Mouse (Mus musculus): ENCODE results near the gene Fhl2.

Gene Fhl2

GRCm38 (mm10) chr1:43196661-43197241, at the start of gene Fhl2:
Gene Fhl2 (minus strand): TSS chr1:43196984.
- DNase-seq (ENCODE audit: low read depth, low spot score): no peak

GRCm38 (mm10) chr1:43245014-43245413, 48.2 kb upstream of the Fhl2 start:
- DNase-seq (ENCODE audit: low read depth, low spot score): no peak

GRCm38 (mm10) chr1:43241208-43241607, 44.4 kb upstream of the Fhl2 start:
- no peak for DNase-seq (ENCODE audit: low read depth, low spot score)

GRCm38 (mm10) chr1:43239796-43240313, 43.1 kb upstream of the Fhl2 start:
- no peak for DNase-seq (ENCODE audit: low read depth, low spot score)

GRCm38 (mm10) chr1:43238471-43238870, 41.7 kb upstream of the Fhl2 start:
- no peak for DNase-seq (ENCODE audit: low read depth, low spot score)

- DNase-seq (ENCODE audit: low read depth, low spot score): no peak
Measured at GRCm38 (mm10) chr1:43237360-43238235, 40.8 kb upstream of the Fhl2 start.

GRCm38 (mm10) chr1:43225531-43226151, 28.9 kb upstream of the Fhl2 start:
- DNase-seq (ENCODE audit: low read depth, low spot score): no peak

GRCm38 (mm10) chr1:43224943-43225342, 28.2 kb upstream of the Fhl2 start:
- DNase-seq (ENCODE audit: low read depth, low spot score): no peak

- no peak for DNase-seq (ENCODE audit: low read depth, low spot score)
Measured at GRCm38 (mm10) chr1:43224171-43224570, 27.4 kb upstream of the Fhl2 start.

GRCm38 (mm10) chr1:43223097-43223496, 26.3 kb upstream of the Fhl2 start:
- no peak for DNase-seq (ENCODE audit: low read depth, low spot score)

GRCm38 (mm10) chr1:43218016-43218680, 21.4 kb upstream of the Fhl2 start:
- DNase-seq (ENCODE audit: low read depth, low spot score): peak; percentile 72

GRCm38 (mm10) chr1:43215601-43216000, 18.8 kb upstream of the Fhl2 start:
- DNase-seq (ENCODE audit: low read depth, low spot score): no peak

GRCm38 (mm10) chr1:43211274-43211673, 14.5 kb upstream of the Fhl2 start:
- DNase-seq (ENCODE audit: low read depth, low spot score): no peak

- peak; percentile 46 for DNase-seq (ENCODE audit: low read depth, low spot score)
Measured at GRCm38 (mm10) chr1:43210285-43210684, 13.5 kb upstream of the Fhl2 start.

GRCm38 (mm10) chr1:43207147-43207546, 10.4 kb upstream of the Fhl2 start:
- DNase-seq (ENCODE audit: low read depth, low spot score): no peak

GRCm38 (mm10) chr1:43203282-43203681, 6.5 kb upstream of the Fhl2 start:
- DNase-seq (ENCODE audit: low read depth, low spot score): no peak

GRCm38 (mm10) chr1:43202226-43202625, 5.4 kb upstream of the Fhl2 start:
- no peak for DNase-seq (ENCODE audit: low read depth, low spot score)

GRCm38 (mm10) chr1:43201796-43202195, 5.0 kb upstream of the Fhl2 start:
- DNase-seq (ENCODE audit: low read depth, low spot score): no peak

- peak; percentile 90 for DNase-seq (ENCODE audit: low read depth, low spot score)
Measured at GRCm38 (mm10) chr1:43199867-43200240, 3.1 kb upstream of the Fhl2 start.

- peak; percentile 71 for DNase-seq (ENCODE audit: low read depth, low spot score)
Measured at GRCm38 (mm10) chr1:43199210-43199866, 2.6 kb upstream of the Fhl2 start.

GRCm38 (mm10) chr1:43196059-43196458, 725 bp downstream of the Fhl2 start:
- DNase-seq (ENCODE audit: low read depth, low spot score): no peak

Data from telencephalon, adult 2 months (tissue).